ENCODE assay signal across 8 mouse cellular contexts in the genomic region with DNA sequence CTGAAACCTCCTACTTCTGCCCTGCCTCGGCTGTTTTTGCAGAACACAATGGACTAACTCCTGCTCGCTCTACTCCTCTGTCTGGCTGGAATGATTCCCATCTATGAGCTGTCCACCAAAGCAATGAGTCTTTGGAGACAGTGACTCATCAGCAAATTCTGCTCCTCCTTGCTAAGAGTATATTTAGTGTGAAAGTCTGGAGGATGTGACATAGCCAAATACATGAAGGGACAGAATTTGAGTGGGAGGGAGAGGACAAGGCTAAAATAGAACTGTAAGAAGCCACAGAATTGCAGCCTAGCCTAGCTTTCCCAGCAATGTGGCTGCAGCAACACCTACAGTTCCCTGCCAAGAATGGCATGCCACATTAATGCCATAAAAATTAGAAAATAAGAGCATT.
DNase-seq lines count a peak whose midpoint lies in the region; ATAC-seq and TF ChIP-seq lines count a peak whose summit lies in the region.

No protein-coding gene starts in this region.

- DNase-seq in cerebellum, postnatal 36 days: peak; percentile 6 to 23
- DNase-seq in layer of hippocampus, adult 11-12 months (ENCODE audit: low spot score): peak; percentile 73
- DNase-seq in midbrain, embryonic 11.5 days (ENCODE audit: low spot score, missing footprints): no peak
- DNase-seq in thymus, adult 2 months: no peak
- DNase-seq in ovary, postnatal 14 days (ENCODE audit: low spot score): no peak
- DNase-seq in thymus, postnatal 36 days: no peak

- no peak overlapping the region for H3K4me3 ChIP-seq in intestine, postnatal 0 days (ENCODE audit: low read depth, low read length)
- H3K4me3 ChIP-seq in intestine, embryonic 15.5 days (replicated peaks): no peak overlapping the region
- H3K4me3 ChIP-seq in midbrain, embryonic 11.5 days (ENCODE audit: low read depth, low read length): no peak overlapping the region
- H3K4me3 ChIP-seq in thymus, adult 2 months (ENCODE audit: control insufficient read depth, insufficient read depth, low read length): no peak overlapping the region

- no peak for TF ChIP-seq POLR2A in thymus, adult 2 months (IDR thresholded peaks at IDR 0.05; ENCODE audit: control insufficient read depth, extremely low read depth, insufficient read depth, low read length, poor library complexity)

- no peaks in the 10 kb centered on the region for H3K9me3 ChIP-seq in intestine, postnatal 0 days (ENCODE audit: control insufficient read depth)
- H3K9me3 ChIP-seq in intestine, embryonic 15.5 days: no peaks in the 10 kb centered on the region
- H3K9me3 ChIP-seq in midbrain, embryonic 11.5 days (ENCODE audit: control insufficient read depth, low read length): no peaks in the 10 kb centered on the region

- H3K4me1 ChIP-seq in intestine, postnatal 0 days (replicated peaks; ENCODE audit: control insufficient read depth, insufficient read depth, low read length): no peaks in the 10 kb centered on the region
- no peaks in the 10 kb centered on the region for H3K4me1 ChIP-seq in intestine, embryonic 15.5 days (replicated peaks)
- peaks cover 5% of the 10 kb centered on the region for H3K4me1 ChIP-seq in midbrain, embryonic 11.5 days (ENCODE audit: control insufficient read depth, insufficient read depth, low read length)
- H3K4me1 ChIP-seq in thymus, adult 2 months (replicated peaks; ENCODE audit: control insufficient read depth, insufficient read depth, low read length): no peaks in the 10 kb centered on the region

- no peak for ATAC-seq in intestine, postnatal 0 days
- ATAC-seq in intestine, embryonic 15.5 days: no peak
- peak; percentile 62 for ATAC-seq in midbrain, embryonic 11.5 days (ENCODE audit: low FRiP score)

- H3K9ac ChIP-seq in intestine, postnatal 0 days (ENCODE audit: low read depth, low read length): no peak overlapping the region
- H3K9ac ChIP-seq in intestine, embryonic 15.5 days: no peak overlapping the region
- H3K9ac ChIP-seq in midbrain, embryonic 11.5 days (ENCODE audit: low read length): no peak overlapping the region

- no peak overlapping the region for H3K27ac ChIP-seq in intestine, postnatal 0 days (ENCODE audit: low read depth, low read length)
- H3K27ac ChIP-seq in intestine, embryonic 15.5 days: no peak overlapping the region
- H3K27ac ChIP-seq in midbrain, embryonic 11.5 days (ENCODE audit: low read depth, low read length): no peak overlapping the region
- H3K27ac ChIP-seq in thymus, adult 2 months (ENCODE audit: control insufficient read depth, insufficient read depth, low read length): no peak overlapping the region

- H3K27me3 ChIP-seq in intestine, postnatal 0 days (replicated peaks; ENCODE audit: control insufficient read depth, insufficient read depth, low read length): no peaks in the 10 kb centered on the region
- no peaks in the 10 kb centered on the region for H3K27me3 ChIP-seq in intestine, embryonic 15.5 days (replicated peaks)
- H3K27me3 ChIP-seq in midbrain, embryonic 11.5 days (ENCODE audit: control insufficient read depth, insufficient read depth, low read length): no peaks in the 10 kb centered on the region
- H3K27me3 ChIP-seq in thymus, adult 2 months (ENCODE audit: control insufficient read depth, insufficient read depth, low read length): no peaks in the 10 kb centered on the region

- 0 out of 2 replicates have a peak, but pooled peaks have one; percentile 2 for TF ChIP-seq CTCF in intestine, postnatal 0 days (IDR thresholded peaks at IDR 0.05; ENCODE audit: low read depth)
- TF ChIP-seq CTCF in thymus, adult 2 months (IDR thresholded peaks at IDR 0.05; ENCODE audit: borderline replicate concordance, control insufficient read depth, extremely low read depth, insufficient read depth, low read length, poor library complexity): no peak

- no peaks in the 10 kb centered on the region for H3K36me3 ChIP-seq in intestine, postnatal 0 days (ENCODE audit: control insufficient read depth, insufficient read depth)
- H3K36me3 ChIP-seq in intestine, embryonic 15.5 days: no peaks in the 10 kb centered on the region
- no peaks in the 10 kb centered on the region for H3K36me3 ChIP-seq in midbrain, embryonic 11.5 days (ENCODE audit: control insufficient read depth, insufficient read depth, low read length)
- no peaks in the 10 kb centered on the region for H3K36me3 ChIP-seq in thymus, adult 2 months (ENCODE audit: control insufficient read depth, insufficient read depth, low read length)

- H3K4me2 ChIP-seq in intestine, postnatal 0 days (replicated peaks; ENCODE audit: low read depth): no peak overlapping the region
- H3K4me2 ChIP-seq in intestine, embryonic 15.5 days (replicated peaks): no peak overlapping the region
- H3K4me2 ChIP-seq in midbrain, embryonic 11.5 days: no peak overlapping the region

- 66% methylated on average over 2 of the region's 2 CpGs for WGBS in intestine, postnatal 0 days
- WGBS in intestine, embryonic 15.5 days: 64% methylated on average over 2 of the region's 2 CpGs
- WGBS in midbrain, embryonic 11.5 days: 13% methylated on average over 2 of the region's 2 CpGs
- WGBS in thymus, adult 2 months: 69% methylated on average over 2 of the region's 2 CpGs

Comparison
In these comparisons a context has a peak if more than half of its experiments do, and no peak if none do; other contexts are left out.
1. DNase-seq: peak in cerebellum, postnatal 36 days (2 of 2) and layer of hippocampus, adult 11-12 months (single experiment); none in midbrain, embryonic 11.5 days (single experiment), thymus, adult 2 months (single experiment), ovary, postnatal 14 days (single experiment) and thymus, postnatal 36 days (0 of 2).